In genomic region chr13:57338676-57339075, GRCm38 (mm10) we compare ENCODE assay signal across 33 mouse cellular contexts.
"Had no signal": no experiment of that assay in that cellular context is flagged by ENCODE, and none has a peak within 500 bp of the region (broad histone marks: within the 10 kb centered on the region; RNA-seq: fewer than 3 reads in every experiment).

No protein-coding gene starts in this region.

- H3K36me3 ChIP-seq: heart, embryonic 13.5 days; heart, embryonic 15.5 days; hindbrain, embryonic 10.5 days; hindbrain, embryonic 12.5 days; hindbrain, embryonic 13.5 days; hindbrain, embryonic 15.5 days; intestine, embryonic 15.5 days; kidney, embryonic 15.5 days had no signal

- H3K4me3 ChIP-seq: heart, embryonic 13.5 days; heart, embryonic 15.5 days; hindbrain, embryonic 10.5 days; hindbrain, embryonic 12.5 days; hindbrain, embryonic 13.5 days; hindbrain, embryonic 15.5 days; intestine, embryonic 15.5 days; kidney, embryonic 15.5 days; left cerebral cortex, adult 2 months had no signal

- H3K27ac ChIP-seq: heart, embryonic 13.5 days; heart, embryonic 15.5 days; hindbrain, embryonic 10.5 days; hindbrain, embryonic 12.5 days; hindbrain, embryonic 13.5 days; hindbrain, embryonic 14.5 days; hindbrain, embryonic 15.5 days; hindbrain, postnatal 0 days; intestine, embryonic 15.5 days; kidney, embryonic 15.5 days; kidney, postnatal 0 days; layer of hippocampus, adult 2 months; left cerebral cortex, adult 2 months had no signal

- H3K9me3 ChIP-seq: heart, embryonic 13.5 days; heart, embryonic 15.5 days; hindbrain, embryonic 10.5 days; hindbrain, embryonic 12.5 days; hindbrain, embryonic 13.5 days; hindbrain, embryonic 15.5 days; intestine, embryonic 15.5 days; kidney, embryonic 15.5 days had no signal

- H3K27me3 ChIP-seq: heart, embryonic 13.5 days; heart, embryonic 15.5 days; hindbrain, embryonic 12.5 days; hindbrain, embryonic 13.5 days; hindbrain, embryonic 15.5 days; intestine, embryonic 15.5 days; kidney, embryonic 15.5 days had no signal

- DNase-seq: heart, postnatal 10 days; heart, postnatal 14 days; heart, postnatal 36 days; heart, postnatal 4 days; kidney, adult 11 months; kidney, adult 18-20 months; kidney, adult 2 months; kidney, adult 8-10 months; kidney, adult 9 months; kidney, postnatal 10 days; kidney, postnatal 14 days; kidney, postnatal 25 days; kidney, postnatal 36 days; kidney, postnatal 4 days; layer of hippocampus, adult 9-11 months; layer of hippocampus, postnatal 36 days had no signal

- H3K9ac ChIP-seq: heart, embryonic 13.5 days; heart, embryonic 15.5 days; hindbrain, embryonic 12.5 days; hindbrain, embryonic 13.5 days; hindbrain, embryonic 14.5 days; hindbrain, embryonic 15.5 days; intestine, embryonic 15.5 days; kidney, embryonic 15.5 days had no signal

- H3K4me1 ChIP-seq: heart, embryonic 13.5 days; heart, embryonic 15.5 days; hindbrain, embryonic 10.5 days; hindbrain, embryonic 12.5 days; hindbrain, embryonic 13.5 days; hindbrain, embryonic 15.5 days; intestine, embryonic 15.5 days; kidney, embryonic 15.5 days had no signal

- ATAC-seq: hindbrain, embryonic 16.5 days; hindbrain, postnatal 0 days; inflammation-experienced regulatory T-cells, adult 6 months; intestine, embryonic 15.5 days; intestine, embryonic 16.5 days; intestine, postnatal 0 days had no signal

- H3K4me2 ChIP-seq: heart, embryonic 13.5 days; heart, embryonic 15.5 days; hindbrain, embryonic 12.5 days; hindbrain, embryonic 13.5 days; hindbrain, embryonic 14.5 days; hindbrain, embryonic 15.5 days; intestine, embryonic 15.5 days; kidney, embryonic 15.5 days had no signal
